Mouse (Mus musculus): ENCODE measurements at regions not wholly inside any gene's neighbourhood (a gene's known extent, or its start where the extent isn't known, plus 50 kb on each side); places are given as distances from the start of the nearest gene placed in this dataset.

DNA sequence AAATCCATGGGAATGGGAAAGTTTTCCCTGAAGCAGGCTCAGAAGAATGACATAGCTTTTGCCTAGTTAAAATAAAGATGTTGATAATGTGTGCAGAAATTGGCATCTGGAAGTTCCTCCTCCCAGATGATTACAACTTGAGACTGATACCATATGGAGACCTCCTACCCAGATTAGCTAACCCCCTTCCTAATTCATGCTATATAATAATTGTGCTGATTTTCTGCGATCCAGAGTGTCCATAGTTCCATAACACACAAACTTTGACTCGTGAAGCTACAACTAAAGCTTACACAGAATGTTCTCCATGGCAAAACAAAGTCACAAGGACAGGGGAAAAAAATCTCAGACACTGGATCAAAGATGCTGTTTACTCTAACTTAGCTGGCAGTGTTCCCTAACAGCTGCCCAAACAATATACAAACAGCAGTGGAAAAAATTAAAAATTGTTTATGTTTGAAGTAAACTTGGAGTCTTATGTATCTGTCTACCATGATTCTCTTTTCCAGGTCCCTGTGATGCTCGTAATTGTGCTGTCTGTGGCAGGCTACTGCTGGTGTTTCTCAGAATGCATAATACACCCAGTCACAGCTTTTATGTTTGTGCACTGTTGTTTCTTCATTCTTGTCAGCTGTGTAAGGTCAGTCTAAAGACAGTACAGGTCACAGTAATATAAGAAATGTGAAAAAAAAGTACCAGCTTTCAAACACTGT, 1978.8 kb upstream of the A830018L16Rik start:
- Histone ChIP-seq H3K27ac (ENCODE audit: insufficient read depth, low read depth, low read length) (no peak overlapping the region), H3K4me3 (ENCODE audit: insufficient read depth, low read depth, low read length) (no peak overlapping the region), H3K27me3 (replicated peaks; ENCODE audit: control insufficient read depth, insufficient read depth, low read length) (no peaks in the 10 kb centered on the region), H3K36me3 (ENCODE audit: control insufficient read depth, insufficient read depth, low read length) (no peaks in the 10 kb centered on the region), H3K4me1 (ENCODE audit: control insufficient read depth, insufficient read depth, low read length) (no peaks in the 10 kb centered on the region)
- whole genome bisulfite sequencing = 83% methylated on average over 3 of the region's 3 CpGs
- no peak for TF ChIP-seq CTCF (conservative IDR thresholded peaks at IDR 0.05; ENCODE audit: insufficient read depth, insufficient read length, low read depth, low read length)
- no peak for TF ChIP-seq POLR2A (IDR thresholded peaks at IDR 0.05; ENCODE audit: low read depth, low read length)
- DNase-seq = no peak

DNA sequence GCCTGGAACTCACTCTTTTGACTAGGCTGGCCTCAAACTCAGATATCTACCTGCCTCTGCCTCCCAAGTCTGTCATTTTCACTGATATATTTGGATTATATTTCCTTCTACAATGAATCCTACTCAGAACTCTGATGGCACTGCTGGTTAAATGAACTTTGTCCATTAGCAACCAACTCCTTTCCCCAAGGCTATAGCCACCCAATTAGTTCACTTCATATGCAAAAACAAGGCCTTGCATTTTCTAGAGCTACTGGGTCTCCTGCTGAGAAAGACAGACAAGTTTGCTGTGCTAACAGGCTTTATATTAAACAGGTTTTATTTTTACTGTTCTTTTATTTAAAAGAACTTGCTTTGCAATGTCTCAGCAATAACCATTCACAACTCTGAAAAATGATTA, 1971.0 kb upstream of the A830018L16Rik start:
- TF ChIP-seq POLR2A (IDR thresholded peaks at IDR 0.05; ENCODE audit: low read depth, low read length) = no peak
- TF ChIP-seq CTCF (conservative IDR thresholded peaks at IDR 0.05; ENCODE audit: insufficient read depth, insufficient read length, low read depth, low read length) = no peak
- H3K4me1 ChIP-seq (ENCODE audit: control insufficient read depth, insufficient read depth, low read length) = no peaks in the 10 kb centered on the region
- no peaks in the 10 kb centered on the region for H3K27me3 ChIP-seq (replicated peaks; ENCODE audit: control insufficient read depth, insufficient read depth, low read length)
- no peak overlapping the region for H3K27ac ChIP-seq (ENCODE audit: insufficient read depth, low read depth, low read length)
- no peaks in the 10 kb centered on the region for H3K36me3 ChIP-seq (ENCODE audit: control insufficient read depth, insufficient read depth, low read length)
- no peak overlapping the region for H3K4me3 ChIP-seq (ENCODE audit: insufficient read depth, low read depth, low read length)
- DNase-seq = no peak

DNA sequence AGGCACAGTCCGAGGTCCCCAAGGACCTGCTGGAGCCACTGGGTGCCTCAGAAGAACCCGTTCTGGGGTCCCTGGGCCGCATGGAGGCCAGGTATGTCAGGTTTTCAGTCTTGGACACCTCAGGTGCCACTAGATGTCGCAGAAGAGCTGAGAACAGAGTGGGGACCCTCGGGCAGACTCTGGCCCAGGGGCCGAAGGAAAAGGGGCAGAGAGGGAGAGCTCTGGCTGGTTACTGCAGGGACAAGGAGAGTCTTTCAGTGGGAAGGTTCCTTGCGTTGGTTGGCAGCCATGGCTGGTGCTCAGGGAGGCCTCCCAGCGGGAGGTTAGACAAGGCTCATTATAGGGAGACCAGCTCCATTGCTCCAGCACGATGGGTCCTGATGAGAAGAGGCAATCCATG, 1944.4 kb upstream of the A830018L16Rik start:
- no peak overlapping the region for H3K27ac ChIP-seq (ENCODE audit: insufficient read depth, low read depth, low read length)
- 34% methylated on average over 9 of the region's 9 CpGs for WGBS

DNA sequence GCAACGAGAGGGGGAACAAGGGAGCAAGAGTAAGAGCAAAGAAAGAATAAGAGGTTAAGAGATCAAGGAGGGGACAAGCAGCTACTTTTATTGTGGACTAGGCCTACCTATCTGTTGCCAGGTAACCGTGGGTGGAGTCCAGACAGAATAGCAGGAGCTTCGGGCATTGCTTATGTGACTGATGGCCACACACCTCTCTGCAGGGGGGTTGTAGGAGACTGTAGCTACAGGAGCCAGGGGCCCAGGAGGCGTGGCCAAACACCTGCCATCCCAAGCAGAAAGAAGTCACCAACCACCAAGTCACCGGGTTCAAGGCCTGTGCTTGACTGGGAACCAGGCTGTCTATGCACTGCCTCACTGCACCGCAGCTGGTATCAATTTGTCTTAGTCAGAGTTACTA, 1943.9 kb upstream of the A830018L16Rik start:
- no peak for DNase-seq
- Histone ChIP-seq H3K27me3 (replicated peaks; ENCODE audit: control insufficient read depth, insufficient read depth, low read length) (no peaks in the 10 kb centered on the region), H3K36me3 (ENCODE audit: control insufficient read depth, insufficient read depth, low read length) (no peaks in the 10 kb centered on the region), H3K4me1 (ENCODE audit: control insufficient read depth, insufficient read depth, low read length) (no peaks in the 10 kb centered on the region), H3K4me3 (ENCODE audit: insufficient read depth, low read depth, low read length) (no peak overlapping the region), H3K27ac (ENCODE audit: insufficient read depth, low read depth, low read length) (no peak overlapping the region)
- WGBS = 58% methylated on average over 6 of the region's 6 CpGs
- TF ChIP-seq CTCF (conservative IDR thresholded peaks at IDR 0.05; ENCODE audit: insufficient read depth, insufficient read length, low read depth, low read length) (no peak), POLR2A (IDR thresholded peaks at IDR 0.05; ENCODE audit: low read depth, low read length) (no peak)

More for the DNA sequence above, 1944.4 kb upstream of the A830018L16Rik start:
- no peaks in the 10 kb centered on the region for H3K27me3 ChIP-seq (replicated peaks; ENCODE audit: control insufficient read depth, insufficient read depth, low read length)
- peak; percentile 2 for DNase-seq
- TF ChIP-seq CTCF (conservative IDR thresholded peaks at IDR 0.05; ENCODE audit: insufficient read depth, insufficient read length, low read depth, low read length) = 0 out of 2 replicates have a peak, but pooled peaks have one; percentile 16
- no peak for TF ChIP-seq POLR2A (IDR thresholded peaks at IDR 0.05; ENCODE audit: low read depth, low read length)
- H3K36me3 ChIP-seq (ENCODE audit: control insufficient read depth, insufficient read depth, low read length) = no peaks in the 10 kb centered on the region
- H3K4me3 ChIP-seq (ENCODE audit: insufficient read depth, low read depth, low read length) = no peak overlapping the region
- H3K4me1 ChIP-seq (ENCODE audit: control insufficient read depth, insufficient read depth, low read length) = no peaks in the 10 kb centered on the region
